Mouse (Mus musculus) retina, postnatal 1 day (tissue): ENCODE measurements around the gene Supt3.
A peak's percentile ranks its signal among the peaks of the same experiment; 100 is the strongest.

Source experiments
- DNase-seq: peaks from one replicate; pipeline ENCODE4 v3.0.0-alpha.2; 2012

The Supt3 gene

DNA sequence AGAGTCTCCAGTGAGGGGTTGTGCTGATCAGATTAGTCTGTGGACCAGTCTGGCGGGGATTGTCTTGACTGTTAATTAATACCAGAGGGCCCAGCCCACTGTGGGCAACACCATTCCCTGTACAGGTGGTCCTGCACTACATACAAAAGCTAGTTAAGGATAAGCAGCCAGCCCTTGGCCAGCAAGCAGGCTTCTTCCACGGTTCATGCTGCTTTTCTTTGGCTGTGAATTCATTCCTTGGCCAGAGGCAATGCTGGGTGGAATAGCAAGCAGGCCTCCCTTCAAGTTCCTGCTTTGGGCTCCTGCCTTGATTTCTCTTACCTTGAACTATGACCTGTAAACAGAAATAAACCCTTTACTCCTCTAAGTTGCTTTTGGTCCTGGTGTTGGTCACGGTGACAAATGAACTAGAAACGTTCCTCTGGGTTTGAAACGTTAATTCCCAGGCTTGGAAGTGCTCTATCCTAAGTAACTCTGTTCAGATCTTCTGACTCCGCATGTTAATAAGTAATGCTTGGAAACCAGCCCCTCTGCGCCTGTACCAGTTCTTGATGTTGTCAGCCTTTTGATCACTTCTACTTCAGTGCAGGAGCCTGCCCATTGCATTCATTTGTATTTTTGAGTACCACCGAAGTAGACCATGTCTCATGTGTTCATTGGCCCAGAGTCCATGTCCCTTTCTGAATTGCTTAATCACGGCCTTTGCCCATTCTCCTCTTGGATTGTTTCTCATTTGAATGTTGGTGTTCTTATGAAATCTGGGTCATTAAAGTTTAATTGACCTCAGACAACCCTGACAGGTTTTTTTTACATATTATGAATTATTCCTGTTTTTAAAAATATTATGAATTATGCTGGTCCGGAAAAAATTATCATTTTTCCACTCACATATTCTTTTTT is 356.8 kb downstream of the Supt3 start:
- no peak for DNase-seq

GRCm38 (mm10) chr17:45136491-45136890 is 359.5 kb downstream of the Supt3 start:
- no peak for DNase-seq

- no peak for DNase-seq
These were observed 366.1 kb downstream of the Supt3 start for GRCm38 (mm10) chr17:45143043-45143442.

GRCm38 (mm10) chr17:45144656-45145055 is 367.7 kb downstream of the Supt3 start:
- DNase-seq, result no peak

GRCm38 (mm10) chr17:45151312-45151929 is 374.5 kb downstream of the Supt3 start:
- DNase-seq, result no peak

- DNase-seq, result peak; percentile 20
These were observed 376.8 kb downstream of the Supt3 start for GRCm38 (mm10) chr17:45153721-45154120.

DNA sequence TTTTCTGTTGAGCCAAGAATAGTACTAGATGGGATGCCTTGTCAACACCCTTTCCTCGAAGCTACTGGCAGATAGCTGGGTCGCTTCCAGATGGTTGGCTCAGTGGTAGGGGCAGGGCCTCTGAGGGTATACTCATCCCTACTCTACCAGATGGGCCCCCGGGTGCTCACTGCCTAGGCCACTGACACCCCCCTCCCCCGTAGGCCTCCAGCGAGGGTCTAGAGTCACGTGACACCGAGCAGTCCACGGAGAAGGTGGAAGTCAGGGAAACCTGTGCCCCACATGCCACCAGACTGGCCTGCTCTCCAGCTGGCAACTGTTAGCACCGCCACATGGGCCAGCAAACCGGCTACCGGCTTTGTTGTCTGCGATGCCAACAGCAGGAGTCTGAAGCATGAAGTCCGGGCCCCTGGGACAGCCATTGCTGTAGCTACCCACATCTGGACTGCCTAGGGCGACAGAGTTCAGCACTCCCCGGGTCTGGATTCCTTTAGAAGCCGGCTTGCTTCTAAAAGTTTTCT is 381.3 kb downstream of the Supt3 start:
- DNase-seq, result no peak

GRCm38 (mm10) chr17:45160651-45161050 is 383.7 kb downstream of the Supt3 start:
- no peak for DNase-seq

- no peak for DNase-seq
These were observed 388.8 kb downstream of the Supt3 start for GRCm38 (mm10) chr17:45165741-45166140.
